Mouse (Mus musculus): ENCODE results near the gene Ndufs1.

- TF ChIP-seq POLR2A (IDR thresholded peaks at IDR 0.05; ENCODE audit: extremely low read depth, insufficient read depth, low read length) = no peak
- TF ChIP-seq CTCF (IDR thresholded peaks at IDR 0.05; ENCODE audit: extremely low read depth, insufficient read depth, low read length) = no peak
Measured at GRCm38 (mm10) chr1:63207607-63208006, 31.0 kb upstream of the Ndufs1 start.
